In the genomic region with DNA sequence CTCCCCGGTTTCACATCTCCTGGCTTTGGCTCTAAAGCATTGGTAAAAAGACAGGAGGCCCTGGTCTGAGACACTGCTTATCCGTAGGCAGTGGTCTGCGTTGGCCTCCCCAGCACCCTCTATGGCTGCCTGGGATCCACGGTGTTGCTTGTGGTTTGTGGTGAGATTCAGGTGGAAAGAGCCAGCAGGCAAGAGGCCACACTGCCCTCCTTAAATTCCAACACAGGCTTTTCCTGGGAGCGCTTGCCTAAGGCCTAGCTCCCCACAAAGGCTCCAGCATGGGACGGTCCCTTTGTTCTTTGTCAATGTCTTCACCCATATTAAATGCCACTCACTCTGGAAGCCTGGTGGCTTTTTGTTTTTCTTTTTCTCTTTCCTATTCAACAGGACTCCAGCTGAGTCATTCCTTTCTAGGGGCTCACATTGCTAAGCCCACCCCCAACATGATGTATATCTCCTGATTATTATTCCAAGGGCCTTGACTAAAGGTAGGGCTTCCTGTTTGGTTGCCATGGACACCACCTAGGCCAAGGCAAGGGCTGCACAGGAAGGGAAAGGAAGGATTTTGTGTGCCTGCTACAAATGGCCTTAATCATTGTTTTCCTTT, we compare ENCODE assay signal across 8 mouse cellular contexts.
DNase-seq lines count a peak whose midpoint lies in the region; ATAC-seq lines count a peak whose summit lies in the region.

No protein-coding gene starts in this region.

- peak; percentile 7; the same call in 1 of the 2 replicates for ATAC-seq in heart, embryonic 14.5 days (ENCODE audit: insufficient number of reproducible peaks, insufficient read depth, low FRiP score, low read depth)
- peak; percentile 72 for ATAC-seq in midbrain, embryonic 15.5 days (replicated peaks)
- no peak for ATAC-seq in activated CD4-positive, CD25-positive, alpha-beta regulatory T cell, adult 4 months

- no peak overlapping the region for H3K4me2 ChIP-seq in heart, embryonic 14.5 days (ENCODE audit: low read length)
- no peak overlapping the region for H3K4me2 ChIP-seq in midbrain, embryonic 15.5 days

- H3K9me3 ChIP-seq in heart, embryonic 14.5 days (ENCODE audit: control insufficient read depth, low read length) = no peaks in the 10 kb centered on the region
- H3K9me3 ChIP-seq in midbrain, embryonic 15.5 days = no peaks in the 10 kb centered on the region

- peak overlapping the region; percentile 55 to 65 for H3K27ac ChIP-seq in heart, embryonic 14.5 days (replicated peaks in 1 of 2; ENCODE audit: control insufficient read depth in 1 of 2, insufficient read depth in 1 of 2, low read depth in 2 of 2, low read length in 2 of 2)
- peak overlapping the region; percentile 85 for H3K27ac ChIP-seq in midbrain, embryonic 15.5 days

- H3K36me3 ChIP-seq in heart, embryonic 14.5 days (ENCODE audit: control insufficient read depth, insufficient read depth, low read length) = no peaks in the 10 kb centered on the region
- no peaks in the 10 kb centered on the region for H3K36me3 ChIP-seq in midbrain, embryonic 15.5 days (replicated peaks)

- DNase-seq in heart, postnatal 10 days = no peak
- DNase-seq in ZHBTc4 (ENCODE audit: low read depth, low spot score) = peak; percentile 85
- peak; percentile 53 for DNase-seq in forelimb bud, embryonic 11.5 days (ENCODE audit: low read depth, low spot score)
- no peak for DNase-seq in frontal cortex, postnatal 10 days (ENCODE audit: low spot score in 2 of 2)
- DNase-seq in ovary, adult 18-20 months (ENCODE audit: low spot score) = no peak

- H3K4me3 ChIP-seq in heart, embryonic 14.5 days (ENCODE audit: control insufficient read depth in 1 of 2, insufficient read depth in 1 of 2, low read depth in 1 of 2, low read length in 2 of 2) = no peak overlapping the region
- no peak overlapping the region for H3K4me3 ChIP-seq in midbrain, embryonic 15.5 days

- intact Hi-C loops in heart, postnatal 10 days (cut with DNase I) = no loop called here

- H3K4me1 ChIP-seq in heart, embryonic 14.5 days (ENCODE audit: control insufficient read depth in 2 of 2, insufficient read depth in 2 of 2, low read length in 2 of 2) = peaks cover 33 to 37% of the 10 kb centered on the region in 2 experiments
- peaks cover 51% of the 10 kb centered on the region for H3K4me1 ChIP-seq in midbrain, embryonic 15.5 days

- no peak overlapping the region for H3K9ac ChIP-seq in heart, embryonic 14.5 days (ENCODE audit: low read length)
- no peak overlapping the region for H3K9ac ChIP-seq in midbrain, embryonic 15.5 days

- 64% methylated on average over 6 of the region's 6 CpGs for WGBS in heart, embryonic 14.5 days
- 21% methylated on average over 6 of the region's 6 CpGs for WGBS in midbrain, embryonic 15.5 days

- no peaks in the 10 kb centered on the region for H3K27me3 ChIP-seq in heart, embryonic 14.5 days (ENCODE audit: control insufficient read depth, insufficient read depth, low read length)
- no peaks in the 10 kb centered on the region for H3K27me3 ChIP-seq in midbrain, embryonic 15.5 days (replicated peaks)

Comparison
In these comparisons a context has a peak if more than half of its experiments do, and no peak if none do; other contexts are left out.
1. DNase-seq: peak in ZHBTc4 (single experiment) and forelimb bud, embryonic 11.5 days (single experiment); none in heart, postnatal 10 days (0 of 2), frontal cortex, postnatal 10 days (0 of 2) and ovary, adult 18-20 months (single experiment).